Mouse (Mus musculus) heart, embryonic 13.5 days (tissue): ENCODE measurements around the gene Sirt2. TPM values are rescaled to one million over a fixed set of nuclear protein-coding genes. Genes with fewer than 3 reads are reported as not detected.

Experiments
- ATAC-seq: fragments of 200-750 bp; cut with Nextera tagmentation; 2 replicates; pipeline ENCODE4 v1.8.0; 2017; ENCODE audit warnings: moderate TSS enrichment; ENCODE audit not compliant: insufficient number of reproducible peaks, low FRiP score, low TSS enrichment; ENCODE audit errors: extremely low read depth
- H3K27ac ChIP-seq: fragments of 300-500 bp; sonication (generic); replicated peaks from 2 replicates; pipeline ENCODE4 v1.5.1; 2015; ENCODE audit warnings: moderate library complexity, mild to moderate bottlenecking, inconsistent platforms
- H3K27me3 ChIP-seq: fragments of 300-500 bp; sonication (generic); replicated peaks from 2 replicates; pipeline ENCODE4 v1.6.1; 2015; ENCODE audit warnings: mild to moderate bottlenecking, inconsistent platforms
- H3K36me3 ChIP-seq: fragments of 300-500 bp; sonication (generic); 2 replicates; pipeline ENCODE4 v1.6.1; 2015; ENCODE audit warnings: mild to moderate bottlenecking, inconsistent platforms
- H3K4me1 ChIP-seq: fragments of 300-500 bp; sonication (generic); 2 replicates; pipeline ENCODE4 v1.6.1; 2015; ENCODE audit warnings: inconsistent platforms
- H3K4me2 ChIP-seq: fragments of 300-500 bp; sonication (generic); 2 replicates; pipeline ENCODE4 v1.6.1; 2015; ENCODE audit warnings: inconsistent platforms, mild to moderate bottlenecking, moderate library complexity
- H3K4me3 ChIP-seq: fragments of 300-500 bp; sonication (generic); 2 replicates; pipeline ENCODE4 v1.5.1; 2015; ENCODE audit warnings: moderate library complexity, mild to moderate bottlenecking, inconsistent platforms
- H3K9ac ChIP-seq: fragments of 300-500 bp; sonication (generic); 2 replicates; pipeline ENCODE4 v1.6.1; 2015; ENCODE audit warnings: inconsistent platforms, mild to moderate bottlenecking, moderate library complexity
- H3K9me3 ChIP-seq: fragments of 300-500 bp; sonication (generic); 2 replicates; pipeline ENCODE4 v1.6.1; 2016; ENCODE audit warnings: inconsistent platforms
- WGBS: fragments of 180-500 bp; shearing (Covaris S2); methylation state at CpG from one replicate; pipeline ENCODE4 v1.1.7; 2015; ENCODE audit warnings: mixed read lengths; 5-methylcytosine and 5-hydroxymethylcytosine counted together
- polyA plus RNA-seq: library from polyadenylated mRNA; unstranded; fragments of >200 nt; fragmentation: Nextera tagmentation; extraction: Ambion mirVana; gene quantifications from 2 replicates; pipeline ENCODE4 v1.2.1, GENCODE M21; 2015

Sirt2 gene
- polyA plus RNA-seq, 1 experiment from 2014 or later: 48.9 TPM

- 19% methylated on average over 11 of the region's 11 CpGs for WGBS
- H3K9me3 ChIP-seq: peaks cover 13% of the 10 kb centered on the region
- peaks cover 5% of the 10 kb centered on the region; the same call in 1 of the 2 replicates for H3K27me3 ChIP-seq
- H3K4me1 ChIP-seq: peaks cover 14% of the 10 kb centered on the region
- H3K4me2 ChIP-seq: peak overlapping the region; percentile 83
- peak overlapping the region; percentile 67 for H3K9ac ChIP-seq
- peak overlapping the region; percentile 56 for H3K4me3 ChIP-seq
- no peak for ATAC-seq
- no peak overlapping the region for H3K27ac ChIP-seq
- peaks cover 51% of the 10 kb centered on the region for H3K36me3 ChIP-seq
Observed at GRCm38 (mm10) chr7:28733211-28733610, 33.3 kb upstream of the Sirt2 start.

- 79% methylated on average over 6 of the region's 6 CpGs for WGBS
- H3K4me2 ChIP-seq: no peak overlapping the region
- peaks cover 67% of the 10 kb centered on the region for H3K36me3 ChIP-seq
- no peak overlapping the region for H3K9ac ChIP-seq
- H3K9me3 ChIP-seq: peaks cover 12% of the 10 kb centered on the region
- H3K4me3 ChIP-seq: no peak overlapping the region
- H3K27ac ChIP-seq: no peak overlapping the region
- peaks cover 5% of the 10 kb centered on the region; the same call in 1 of the 2 replicates for H3K27me3 ChIP-seq
- ATAC-seq: no peak
- H3K4me1 ChIP-seq: peaks cover 17% of the 10 kb centered on the region
Observed at GRCm38 (mm10) chr7:28735701-28736100, 30.8 kb upstream of the Sirt2 start.

GRCm38 (mm10) chr7:28739829-28740228, 26.7 kb upstream of the Sirt2 start:
- Histone ChIP-seq H3K36me3 (peaks cover 62% of the 10 kb centered on the region), H3K4me1 (peaks cover 16% of the 10 kb centered on the region), H3K4me3 (no peak overlapping the region), H3K9me3 (no peaks in the 10 kb centered on the region), H3K27me3 (no peaks in the 10 kb centered on the region), H3K9ac (no peak overlapping the region; the same call in 1 of the 2 replicates), H3K4me2 (no peak overlapping the region), H3K27ac (no peak overlapping the region)
- no peak for ATAC-seq
- WGBS: 89% methylated on average over 21 of the region's 21 CpGs

DNA sequence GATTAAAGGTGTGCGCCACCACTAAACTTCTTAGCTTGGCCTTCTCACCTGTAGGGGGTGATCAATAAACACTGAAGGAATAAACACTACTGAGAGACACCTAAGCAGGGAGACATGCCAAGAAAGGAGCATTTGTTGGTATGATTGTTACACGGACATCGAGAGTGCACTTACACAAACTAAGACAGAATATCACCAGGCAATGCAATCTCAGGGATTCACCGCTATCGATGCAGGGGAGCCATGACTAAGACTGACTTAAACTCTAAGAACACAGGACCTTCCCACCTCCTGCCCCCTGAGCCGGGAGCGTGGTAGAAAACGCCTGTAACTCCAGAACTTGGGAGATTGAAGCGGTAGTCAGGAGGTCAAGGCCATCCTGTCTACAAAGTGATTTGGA, 25.6 kb upstream of the Sirt2 start:
- Histone ChIP-seq H3K27me3 (no peaks in the 10 kb centered on the region), H3K9ac (peak overlapping the region; percentile 93), H3K4me3 (peak overlapping the region; percentile 70), H3K27ac (peak overlapping the region; percentile 72), H3K4me1 (peaks cover 16% of the 10 kb centered on the region), H3K36me3 (peaks cover 65% of the 10 kb centered on the region), H3K4me2 (peak overlapping the region; percentile 87), H3K9me3 (no peaks in the 10 kb centered on the region)
- no peak for ATAC-seq
- 34% methylated on average over 9 of the region's 9 CpGs for WGBS

DNA sequence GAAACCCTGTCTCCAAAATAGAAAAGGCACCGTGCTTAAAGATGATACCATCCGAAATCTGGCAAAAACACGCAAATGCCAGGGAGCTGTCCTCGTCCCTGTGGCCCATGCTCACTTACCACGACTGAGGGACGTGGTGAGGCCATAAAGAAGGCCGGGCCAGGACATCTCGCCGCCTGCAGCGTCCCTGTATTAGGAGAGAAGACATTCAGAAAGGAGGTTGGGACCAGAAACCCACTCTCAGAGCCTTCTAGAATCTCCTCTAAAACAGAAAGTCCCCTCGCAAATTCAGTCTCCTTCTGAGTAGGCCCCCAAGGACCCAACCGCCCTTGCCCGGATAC, 25.2 kb upstream of the Sirt2 start:
- Histone ChIP-seq H3K4me2 (peak overlapping the region; percentile 87), H3K27ac (peak overlapping the region; percentile 72), H3K9me3 (no peaks in the 10 kb centered on the region), H3K27me3 (no peaks in the 10 kb centered on the region), H3K36me3 (peaks cover 65% of the 10 kb centered on the region), H3K4me3 (peak overlapping the region; percentile 70), H3K4me1 (peaks cover 16% of the 10 kb centered on the region), H3K9ac (peak overlapping the region; percentile 93)
- no peak for ATAC-seq
- WGBS: 1% methylated on average over 13 of the region's 13 CpGs

DNA sequence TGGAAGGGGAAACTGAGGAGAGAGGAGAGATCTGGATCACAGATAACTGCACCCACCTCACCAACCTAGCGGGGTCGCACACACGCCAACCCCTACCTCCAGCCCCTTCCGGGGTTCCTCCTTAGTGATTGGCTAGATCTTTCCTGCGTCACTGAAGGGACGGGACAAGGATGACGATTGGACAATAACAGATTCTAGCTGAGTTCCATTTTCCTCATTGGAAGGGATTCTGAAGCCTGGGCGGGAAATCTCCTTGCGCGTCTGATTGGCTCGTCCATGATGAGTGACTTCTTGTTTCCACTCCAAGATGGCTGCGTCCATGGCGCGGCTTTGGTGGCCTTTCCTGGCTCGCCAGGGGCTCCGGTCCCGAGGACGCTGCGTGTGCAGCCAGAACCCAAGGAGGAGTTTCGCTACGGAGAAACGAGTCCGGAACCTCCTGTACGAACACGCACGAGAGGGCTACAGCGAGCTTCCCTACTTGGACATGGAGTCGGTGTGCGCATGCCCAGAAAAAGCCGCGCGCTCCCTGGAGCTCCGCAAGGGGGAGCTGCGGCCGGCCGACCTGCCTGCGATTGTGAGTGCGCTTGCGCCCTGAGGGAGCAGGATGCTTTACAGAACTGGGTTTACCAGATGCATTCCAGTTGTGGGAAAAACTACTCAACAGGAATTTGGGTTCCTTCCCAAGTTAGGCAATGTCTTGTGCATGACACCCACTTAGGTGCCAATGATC, 24.7 kb upstream of the Sirt2 start, which contains the start of the genes Mrps12 and Sars2:
TSS of gene Mrps12 (minus strand) at position 112 of the 730 bp plus-strand sequence.
TSS of gene Sars2 (plus strand) at position 284 of the 730 bp plus-strand sequence.
- WGBS: under 1% methylated on average over 39 of the region's 39 CpGs
- Histone ChIP-seq H3K4me2 (peak within 1 kb of the TSS; percentile 87), H3K36me3 (peaks cover 65% of the 10 kb centered on the region)

DNA sequence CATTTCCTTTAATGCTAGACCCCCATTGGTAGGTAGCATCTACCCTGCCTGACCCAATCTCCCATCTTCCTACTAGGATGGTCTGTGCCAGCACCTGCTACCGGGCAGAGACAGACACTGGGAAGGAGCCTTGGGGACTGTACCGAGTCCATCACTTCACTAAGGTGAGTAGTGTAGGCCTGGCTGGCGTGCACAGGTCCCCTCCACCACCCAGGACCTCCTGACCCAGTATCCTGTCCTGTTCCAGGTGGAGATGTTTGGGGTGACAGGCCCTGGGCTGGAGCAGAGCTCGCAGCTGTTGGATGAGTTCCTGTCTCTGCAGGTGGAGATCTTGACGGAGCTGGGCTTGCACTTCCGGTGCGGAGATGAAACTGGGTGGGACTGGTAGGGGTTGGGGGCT, 16.6 kb upstream of the Sirt2 start:
- Histone ChIP-seq H3K9ac (no peak overlapping the region), H3K9me3 (no peaks in the 10 kb centered on the region), H3K27me3 (peaks cover under 1% of the 10 kb centered on the region; the same call in 1 of the 2 replicates), H3K4me3 (no peak overlapping the region), H3K27ac (no peak overlapping the region), H3K36me3 (peaks cover 62% of the 10 kb centered on the region), H3K4me1 (no peaks in the 10 kb centered on the region), H3K4me2 (no peak overlapping the region)
- WGBS: 90% methylated on average over 7 of the region's 7 CpGs
- no peak for ATAC-seq

More for the DNA sequence above, 24.7 kb upstream of the Sirt2 start, which contains the start of the genes Mrps12 and Sars2:
- ATAC-seq: peak; percentile 90
- no peaks in the 10 kb centered on the region for H3K27me3 ChIP-seq
- peak within 1 kb of the TSS; percentile 70 for H3K4me3 ChIP-seq
- peak within 1 kb of the TSS; percentile 85 for H3K27ac ChIP-seq
- H3K9ac ChIP-seq: peak within 1 kb of the TSS; percentile 93
- no peaks in the 10 kb centered on the region for H3K9me3 ChIP-seq
- H3K4me1 ChIP-seq: peaks cover 16% of the 10 kb centered on the region

DNA sequence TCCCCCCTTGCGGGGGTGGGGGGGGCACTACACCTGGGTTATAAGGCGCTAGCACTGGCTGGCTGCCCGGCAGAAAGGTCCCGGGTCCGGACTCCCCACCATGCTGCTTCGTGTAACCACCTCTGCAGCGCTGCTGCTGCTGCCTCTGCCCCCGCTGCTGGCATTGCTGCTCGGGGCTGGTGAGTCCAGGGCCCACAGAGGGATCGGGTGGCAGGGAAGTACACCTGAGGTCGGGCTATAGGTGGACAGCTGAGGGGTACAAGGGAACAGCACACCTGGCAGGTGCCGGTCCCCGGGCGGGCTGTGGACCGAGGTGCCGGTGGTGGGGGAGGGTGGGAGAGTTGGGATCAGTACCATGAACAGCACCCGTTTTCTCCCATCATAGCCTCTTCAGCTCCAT, 10.5 kb upstream of the Sirt2 start, which contains the start of gene Ccer2:
TSS of gene Ccer2 (plus strand) at position 96 of the 400 bp plus-strand sequence.
- no peak within 1 kb of the TSS for H3K9ac ChIP-seq
- no peak within 1 kb of the TSS for H3K4me3 ChIP-seq

DNA sequence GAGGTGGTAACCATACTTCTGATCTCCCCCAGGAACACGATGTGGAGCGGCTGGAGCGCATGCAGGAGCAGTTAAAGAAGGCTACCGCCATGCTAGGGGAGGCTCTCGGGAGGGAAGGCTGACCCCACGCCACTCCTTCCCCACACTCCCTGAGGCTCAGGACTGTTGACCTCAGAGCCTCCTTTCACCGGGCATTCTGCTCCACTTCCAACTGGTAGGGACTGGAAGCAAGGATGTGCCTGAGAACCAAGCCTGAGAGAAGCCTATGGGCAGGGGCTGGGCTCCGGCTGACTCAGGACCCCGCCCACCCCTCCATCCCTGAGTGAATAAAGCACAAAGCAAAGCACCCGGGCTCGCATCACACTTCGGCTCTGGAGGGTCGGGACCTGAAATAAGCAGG, 7.9 kb upstream of the Sirt2 start:
- Histone ChIP-seq H3K4me2 (no peak overlapping the region), H3K9ac (no peak overlapping the region), H3K4me1 (peaks cover 4% of the 10 kb centered on the region; the same call in 1 of the 2 replicates), H3K4me3 (no peak overlapping the region), H3K27me3 (peaks cover 30% of the 10 kb centered on the region), H3K9me3 (no peaks in the 10 kb centered on the region), H3K27ac (no peak overlapping the region), H3K36me3 (peaks cover 47% of the 10 kb centered on the region)
- 77% methylated on average over 13 of the region's 13 CpGs for WGBS
- ATAC-seq: no peak

More for the DNA sequence above, 10.5 kb upstream of the Sirt2 start, which contains the start of gene Ccer2:
- 2% methylated on average over 17 of the region's 17 CpGs for WGBS
- H3K27me3 ChIP-seq: peaks cover 30% of the 10 kb centered on the region
- peak within 1 kb of the TSS; percentile 4; the same call in 1 of the 2 replicates for H3K4me2 ChIP-seq
- H3K36me3 ChIP-seq: peaks cover 50% of the 10 kb centered on the region
- no peak for ATAC-seq
- peaks cover 4% of the 10 kb centered on the region; the same call in 1 of the 2 replicates for H3K4me1 ChIP-seq
- H3K9me3 ChIP-seq: no peaks in the 10 kb centered on the region
- H3K27ac ChIP-seq: no peak within 1 kb of the TSS

- no peak overlapping the region for H3K27ac ChIP-seq
- peaks cover 43% of the 10 kb centered on the region for H3K36me3 ChIP-seq
- no peak overlapping the region for H3K4me2 ChIP-seq
- no peak overlapping the region for H3K4me3 ChIP-seq
- no peaks in the 10 kb centered on the region for H3K9me3 ChIP-seq
- ATAC-seq: no peak
- H3K9ac ChIP-seq: no peak overlapping the region
- H3K27me3 ChIP-seq: peaks cover 10% of the 10 kb centered on the region
- H3K4me1 ChIP-seq: peaks cover 7% of the 10 kb centered on the region
- 77% methylated on average over 9 of the region's 9 CpGs for WGBS
Observed at GRCm38 (mm10) chr7:28761907-28762306, 4.6 kb upstream of the Sirt2 start.

- Histone ChIP-seq H3K4me3 (peak overlapping the region; percentile 86), H3K9me3 (no peaks in the 10 kb centered on the region), H3K4me1 (peaks cover 18% of the 10 kb centered on the region), H3K4me2 (peak overlapping the region; percentile 80), H3K27ac (no peak overlapping the region), H3K36me3 (peaks cover 21% of the 10 kb centered on the region), H3K9ac (peak overlapping the region; percentile 85), H3K27me3 (no peaks in the 10 kb centered on the region)
- WGBS: 76% methylated on average over 6 of the region's 6 CpGs
- ATAC-seq: no peak
Observed at GRCm38 (mm10) chr7:28765211-28765610, 1.3 kb upstream of the Sirt2 start.
